Mouse (Mus musculus) intestine, postnatal 0 days (tissue): ENCODE measurements at regions not wholly inside any gene's neighbourhood (a gene's known extent, or its start where the extent isn't known, plus 50 kb on each side); places are given as distances from the start of the nearest gene placed in this dataset.

ENCODE experiments used
- ATAC-seq: fragments of 200-750 bp; cut with Nextera tagmentation; 2 replicates; pipeline ENCODE4 v1.8.0; 2017; ENCODE audit warnings: mild to moderate bottlenecking, moderate TSS enrichment, moderate library complexity
- H3K27ac ChIP-seq: fragments of 300-500 bp; sonication (generic); 2 replicates; pipeline ENCODE4 v1.5.1; 2014; ENCODE audit warnings: mild to moderate bottlenecking, low read depth, low read length, moderate library complexity
- H3K27me3 ChIP-seq: fragments of 300-500 bp; sonication (generic); replicated peaks from 2 replicates; pipeline ENCODE4 v1.6.1; 2014; ENCODE audit warnings: low read length, mixed read lengths; ENCODE audit not compliant: control insufficient read depth, insufficient read depth
- H3K36me3 ChIP-seq: fragments of 300-500 bp; sonication (generic); 2 replicates; pipeline ENCODE4 v1.6.1; 2014; ENCODE audit warnings: mild to moderate bottlenecking, moderate library complexity; ENCODE audit not compliant: control insufficient read depth, insufficient read depth
- H3K4me1 ChIP-seq: fragments of 300-500 bp; sonication (generic); replicated peaks from 2 replicates; pipeline ENCODE4 v1.6.1; 2014; ENCODE audit warnings: antibody characterized with exemption, low read length, mixed read lengths; ENCODE audit not compliant: control insufficient read depth, insufficient read depth
- H3K4me2 ChIP-seq: fragments of 300-500 bp; sonication (generic); replicated peaks from 2 replicates; pipeline ENCODE4 v1.6.1; 2014; ENCODE audit warnings: low read depth, mild to moderate bottlenecking, moderate library complexity
- H3K4me3 ChIP-seq: fragments of 300-500 bp; sonication (generic); 2 replicates; pipeline ENCODE4 v1.5.1; 2014; ENCODE audit warnings: low read depth, low read length
- H3K9ac ChIP-seq: fragments of 300-500 bp; sonication (generic); 2 replicates; pipeline ENCODE4 v1.6.1; 2014; ENCODE audit warnings: mild to moderate bottlenecking, low read depth, low read length
- H3K9me3 ChIP-seq: fragments of 300-500 bp; sonication (generic); 2 replicates; pipeline ENCODE4 v1.6.1; 2016; ENCODE audit warnings: mixed run types; ENCODE audit not compliant: control insufficient read depth
- CTCF ChIP-seq: sonication (generic); IDR thresholded peaks from 2 replicates; pipeline ENCODE4 v1.5.1; 2016; ENCODE audit warnings: low read depth, mild to moderate bottlenecking, control low read depth, antibody characterized with exemption, moderate library complexity
- WGBS: fragments of 180-500 bp; shearing (Covaris S2); extraction: QIAGEN DNeasy Blood & Tissue Kit; methylation state at CpG from one replicate; pipeline ENCODE4 v1.1.7; 2014; 5-methylcytosine and 5-hydroxymethylcytosine counted together

- WGBS: 80% methylated on average over 10 of the region's 10 CpGs
- ATAC-seq: no peak
- Histone ChIP-seq H3K4me2 (no peak overlapping the region), H3K36me3 (no peaks in the 10 kb centered on the region), H3K9ac (no peak overlapping the region), H3K27ac (no peak overlapping the region), H3K27me3 (no peaks in the 10 kb centered on the region), H3K9me3 (no peaks in the 10 kb centered on the region), H3K4me3 (no peak overlapping the region), H3K4me1 (no peaks in the 10 kb centered on the region)
- no peak for TF ChIP-seq CTCF
These were observed 205.2 kb upstream of the Gm12728 start for GRCm38 (mm10) chr4:105584329-105584925.

DNA sequence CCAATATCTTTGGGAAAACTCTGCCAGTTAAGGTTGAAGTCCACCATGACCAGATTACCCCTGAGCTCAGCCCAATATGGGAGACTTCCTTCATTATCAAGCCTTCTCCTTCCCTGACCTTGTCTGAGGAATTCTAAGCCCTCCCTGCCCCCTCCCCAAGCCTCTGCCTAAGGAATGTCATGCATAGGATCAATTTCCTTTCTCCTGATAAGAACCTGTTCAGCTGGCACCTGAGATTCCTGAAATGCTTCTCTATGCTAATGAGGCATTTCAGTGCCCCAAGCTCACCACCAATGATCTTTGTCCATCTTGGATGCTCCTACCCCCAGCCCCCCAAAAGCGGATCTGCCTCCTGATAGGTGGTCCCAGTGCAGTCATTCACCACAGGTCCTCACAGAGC lies 186.0 kb upstream of the Gm12728 start:
- no peaks in the 10 kb centered on the region for H3K36me3 ChIP-seq

GRCm38 (mm10) chr4:105604607-105605006 lies 185.1 kb upstream of the Gm12728 start:
- Histone ChIP-seq H3K27me3 (no peaks in the 10 kb centered on the region), H3K27ac (no peak overlapping the region), H3K4me2 (no peak overlapping the region), H3K9me3 (no peaks in the 10 kb centered on the region), H3K4me1 (no peaks in the 10 kb centered on the region), H3K4me3 (no peak overlapping the region), H3K36me3 (no peaks in the 10 kb centered on the region), H3K9ac (no peak overlapping the region)
- no peak for TF ChIP-seq CTCF
- WGBS: 76% methylated on average over 2 of the region's 2 CpGs
- ATAC-seq: no peak

More for the DNA sequence above, 186.0 kb upstream of the Gm12728 start:
- no peak overlapping the region for H3K9ac ChIP-seq
- 70% methylated on average over 1 of the region's 1 CpGs for WGBS
- no peaks in the 10 kb centered on the region for H3K27me3 ChIP-seq
- H3K9me3 ChIP-seq: no peaks in the 10 kb centered on the region
- no peak overlapping the region for H3K27ac ChIP-seq
- H3K4me2 ChIP-seq: no peak overlapping the region
- H3K4me1 ChIP-seq: no peaks in the 10 kb centered on the region
- no peak overlapping the region for H3K4me3 ChIP-seq
- no peak for TF ChIP-seq CTCF
- no peak for ATAC-seq

- no peaks in the 10 kb centered on the region for H3K9me3 ChIP-seq
- no peak overlapping the region for H3K9ac ChIP-seq
- H3K27me3 ChIP-seq: no peaks in the 10 kb centered on the region
- no peaks in the 10 kb centered on the region for H3K4me1 ChIP-seq
- no peak overlapping the region for H3K4me2 ChIP-seq
- TF ChIP-seq CTCF: no peak
- no peak overlapping the region for H3K4me3 ChIP-seq
- 50% methylated on average over 5 of the region's 5 CpGs for WGBS
- H3K36me3 ChIP-seq: no peaks in the 10 kb centered on the region
- no peak for ATAC-seq
- no peak overlapping the region for H3K27ac ChIP-seq
These were observed 182.9 kb upstream of the Gm12728 start for GRCm38 (mm10) chr4:105606731-105607130.

DNA sequence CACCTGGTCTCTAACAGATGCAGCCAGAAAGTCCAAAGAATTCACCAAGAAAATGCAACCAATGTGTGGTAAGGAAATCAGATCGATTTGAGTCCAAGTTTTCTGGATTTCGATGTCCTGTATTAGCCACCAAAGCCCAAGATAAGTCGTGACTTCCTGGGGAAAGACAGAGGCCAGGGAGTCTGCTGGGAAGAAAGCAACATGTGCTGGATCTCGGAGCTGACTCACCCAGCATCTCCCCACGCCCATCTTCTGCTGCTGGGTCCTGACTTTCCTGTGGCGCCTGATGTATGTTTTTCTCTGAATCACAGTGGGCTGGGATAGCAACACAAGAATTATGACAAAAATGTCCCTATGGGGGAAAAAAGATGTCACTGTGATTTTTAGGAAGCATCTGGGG lies 178.8 kb upstream of the Gm12728 start:
- Histone ChIP-seq H3K27me3 (no peaks in the 10 kb centered on the region), H3K36me3 (no peaks in the 10 kb centered on the region), H3K4me3 (no peak overlapping the region), H3K9ac (no peak overlapping the region), H3K27ac (no peak overlapping the region), H3K4me1 (no peaks in the 10 kb centered on the region), H3K9me3 (no peaks in the 10 kb centered on the region), H3K4me2 (no peak overlapping the region)
- WGBS: 67% methylated on average over 6 of the region's 6 CpGs
- TF ChIP-seq CTCF: no peak
- ATAC-seq: no peak

- WGBS: 74% methylated on average over 2 of the region's 2 CpGs
- TF ChIP-seq CTCF: no peak
- Histone ChIP-seq H3K9me3 (no peaks in the 10 kb centered on the region), H3K36me3 (no peaks in the 10 kb centered on the region), H3K4me3 (no peak overlapping the region), H3K27ac (no peak overlapping the region), H3K27me3 (no peaks in the 10 kb centered on the region), H3K4me2 (no peak overlapping the region), H3K9ac (no peak overlapping the region), H3K4me1 (no peaks in the 10 kb centered on the region)
- no peak for ATAC-seq
These were observed 175.3 kb upstream of the Gm12728 start for GRCm38 (mm10) chr4:105614390-105614789.
